ENCODE assay signal across 24 mouse cellular contexts in the genomic region with DNA sequence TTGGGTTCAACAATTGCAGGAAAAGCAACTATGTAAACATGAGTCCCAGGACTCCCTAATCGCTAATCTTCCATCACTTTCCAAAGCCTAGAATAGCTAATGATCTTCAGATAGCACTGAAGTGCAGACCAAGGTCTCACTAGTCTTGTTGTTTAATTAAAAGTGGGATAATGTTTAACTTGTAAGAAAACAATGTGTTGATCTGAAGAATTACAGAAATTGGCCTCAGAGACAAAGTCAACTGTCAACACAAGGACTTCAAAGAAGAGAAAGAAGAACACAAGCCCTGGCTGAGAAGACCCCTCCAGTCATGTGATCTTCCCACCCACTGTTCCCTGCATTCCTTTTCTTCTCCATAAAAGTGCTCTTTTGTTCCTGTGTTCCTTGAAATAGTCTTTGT.
A peak's percentile ranks its signal among the peaks of the same experiment; 100 is the strongest.
DNase-seq lines count a peak whose midpoint lies in the region; ATAC-seq and TF ChIP-seq lines count a peak whose summit lies in the region.
"Had no signal": no experiment of that assay in that cellular context is flagged by ENCODE, and none has a peak within 500 bp of the region (broad histone marks: within the 10 kb centered on the region; RNA-seq: fewer than 3 reads in every experiment).

No protein-coding gene starts in this region.

- H3K27me3 ChIP-seq in kidney, postnatal 0 days (ENCODE audit: insufficient read depth, low read length): no peaks in the 10 kb centered on the region
- H3K27me3 ChIP-seq in kidney, embryonic 14.5 days (ENCODE audit: control insufficient read depth, insufficient read depth, low read length): no peaks in the 10 kb centered on the region
- H3K27me3 ChIP-seq: CH12.LX; hindbrain, embryonic 12.5 days; hindbrain, embryonic 15.5 days had no signal

- no peak overlapping the region for H3K27ac ChIP-seq in kidney, postnatal 0 days
- no peak overlapping the region for H3K27ac ChIP-seq in kidney, embryonic 14.5 days (ENCODE audit: low read depth, low read length)
- H3K27ac ChIP-seq: gastrocnemius, adult 2 months; hindbrain, embryonic 12.5 days; hindbrain, embryonic 15.5 days had no signal

- peak; percentile 62 for DNase-seq in kidney, adult 9 months
- no peak for DNase-seq in kidney, postnatal 4 days
- peak; percentile 13 for DNase-seq in kidney, postnatal 0 days (ENCODE audit: low spot score)
- peak; percentile 37 for DNase-seq in Muller cell, postnatal 12 days (ENCODE audit: inconsistent ontology term)
- DNase-seq in brain, embryonic 14.5 days (ENCODE audit: low read depth): peak; percentile 7
- DNase-seq in spleen, postnatal 4 days (ENCODE audit: low spot score in 2 of 2): no peak
- DNase-seq: adrenal gland, adult 8-10 months; adrenal gland, postnatal 25 days; B cell, adult 2 months; cerebellum, adult 18-20 months; cerebellum, adult 9-10 months; cerebellum, postnatal 14 days; forebrain, postnatal 0 days; gastrocnemius, adult 2 months; gastrocnemius, postnatal 14 days; heart, adult 11 months had no signal

- H3K9ac ChIP-seq in kidney, postnatal 0 days (ENCODE audit: low read depth, low read length): no peak overlapping the region
- no peak overlapping the region for H3K9ac ChIP-seq in kidney, embryonic 14.5 days (ENCODE audit: low read depth, low read length)
- H3K9ac ChIP-seq: forebrain, postnatal 0 days; hindbrain, embryonic 12.5 days; hindbrain, embryonic 15.5 days had no signal

- H3K4me2 ChIP-seq in kidney, postnatal 0 days (ENCODE audit: low read length): no peak overlapping the region
- no peak overlapping the region for H3K4me2 ChIP-seq in kidney, embryonic 14.5 days (replicated peaks; ENCODE audit: low read depth, low read length)
- H3K4me2 ChIP-seq: heart, embryonic 11.5 days; hindbrain, embryonic 12.5 days; hindbrain, embryonic 15.5 days had no signal

- WGBS in kidney, postnatal 0 days: 35% methylated on average over 1 of the region's 1 CpGs
- WGBS in kidney, embryonic 14.5 days: 54% methylated on average over 1 of the region's 1 CpGs

- H3K4me3 ChIP-seq in kidney, postnatal 0 days (replicated peaks; ENCODE audit: low read depth, low read length): no peak overlapping the region
- H3K4me3 ChIP-seq in kidney, embryonic 14.5 days (ENCODE audit: low read length): no peak overlapping the region
- H3K4me3 ChIP-seq: gastrocnemius, adult 2 months; hindbrain, embryonic 12.5 days; hindbrain, embryonic 15.5 days had no signal

- no peaks in the 10 kb centered on the region for H3K9me3 ChIP-seq in kidney, postnatal 0 days (replicated peaks; ENCODE audit: low read length)
- H3K9me3 ChIP-seq in kidney, embryonic 14.5 days (ENCODE audit: control insufficient read depth, low read length): no peaks in the 10 kb centered on the region
- H3K9me3 ChIP-seq: G1E; hindbrain, embryonic 12.5 days; hindbrain, embryonic 15.5 days had no signal

- no peaks in the 10 kb centered on the region for H3K36me3 ChIP-seq in kidney, postnatal 0 days (ENCODE audit: insufficient read depth, low read length)
- H3K36me3 ChIP-seq in kidney, embryonic 14.5 days (ENCODE audit: control insufficient read depth, insufficient read depth, low read length): no peaks in the 10 kb centered on the region
- H3K36me3 ChIP-seq: G1E; hindbrain, embryonic 12.5 days; hindbrain, embryonic 15.5 days had no signal

- no peak for ATAC-seq in kidney, postnatal 0 days (replicated peaks; ENCODE audit: low FRiP score, low read depth)
- no peak for ATAC-seq in kidney, embryonic 14.5 days (ENCODE audit: low FRiP score, low TSS enrichment)
- ATAC-seq: activated CD4-positive, CD25-positive, alpha-beta regulatory T cell, adult 4 months; forebrain, embryonic 14.5 days; forebrain, postnatal 0 days had no signal

- no peak for TF ChIP-seq CTCF in kidney, postnatal 0 days (IDR thresholded peaks at IDR 0.05; ENCODE audit: low read depth)
- no peak for TF ChIP-seq CTCF in brain, embryonic 14.5 days (IDR thresholded peaks at IDR 0.05; ENCODE audit: borderline replicate concordance, extremely low read depth, insufficient read depth, insufficient read length)

- TF ChIP-seq POLR2A in brain, embryonic 14.5 days (IDR thresholded peaks at IDR 0.05; ENCODE audit: borderline replicate concordance, extremely low read depth, insufficient read depth, insufficient read length, poor library complexity, severe bottlenecking): no peak

- no peaks in the 10 kb centered on the region for H3K4me1 ChIP-seq in kidney, postnatal 0 days (replicated peaks; ENCODE audit: insufficient read depth, low read length)
- H3K4me1 ChIP-seq in kidney, embryonic 14.5 days (ENCODE audit: control insufficient read depth, insufficient read depth, low read length): no peaks in the 10 kb centered on the region
- H3K4me1 ChIP-seq: hindbrain, embryonic 12.5 days; hindbrain, embryonic 15.5 days had no signal

Comparison
In these comparisons a context has a peak if more than half of its experiments do, and no peak if none do; other contexts are left out.
1. DNase-seq: peak in kidney, adult 9 months (single experiment), kidney, postnatal 0 days (single experiment), Muller cell, postnatal 12 days (single experiment) and brain, embryonic 14.5 days (single experiment); none in kidney, postnatal 4 days (0 of 2) and spleen, postnatal 4 days (0 of 2).